Mouse (Mus musculus): ENCODE results near the gene Cntn1. TPM values are rescaled to one million over a fixed set of nuclear protein-coding genes. Genes with fewer than 3 reads are reported as not detected.

Gene Cntn1
- polyA plus RNA-seq (2012; fragmentation: generic; extraction: Trizol), result not detected
- long read RNA-seq, experiment 1, result 0 reads
- long read RNA-seq, experiment 2, result 0 reads

DNA sequence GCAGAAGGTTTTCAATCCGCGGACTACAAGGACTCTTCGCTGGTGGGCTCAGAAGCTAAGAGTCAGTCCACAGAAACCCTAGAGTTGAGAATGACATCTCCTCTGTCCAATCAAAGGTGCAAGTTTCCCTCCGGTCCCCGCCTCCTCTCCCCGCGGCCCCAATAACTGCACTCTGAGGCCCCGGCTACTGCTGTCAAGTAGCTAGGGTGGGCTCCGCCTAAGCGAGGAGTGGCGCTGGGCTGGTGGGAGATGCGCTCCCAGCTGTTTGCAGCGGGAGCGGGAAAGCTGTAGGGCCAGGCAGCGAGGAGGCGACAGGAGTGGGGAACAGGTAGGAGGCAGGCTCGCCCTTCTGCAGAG lies at the start of gene Cntn1:
TSS of gene Cntn1 (plus strand) at position 170 of the 357 bp plus-strand sequence.
- Histone ChIP-seq H3K27me3 (ENCODE audit: control insufficient read depth, insufficient read depth, insufficient read length) (peaks cover 9% of the 10 kb centered on the region), H3K4me3 (ENCODE audit: insufficient read depth, poor library complexity, severe bottlenecking) (no peak within 1 kb of the TSS), H3ac (ENCODE audit: control insufficient read depth, insufficient read length, low read depth) (no peak within 1 kb of the TSS), H3K36me3 (ENCODE audit: control insufficient read depth, insufficient read depth) (no peaks in the 10 kb centered on the region), H3K79me2 (ENCODE audit: control insufficient read depth, insufficient read depth) (no peaks in the 10 kb centered on the region), H3K79me3 (ENCODE audit: low read depth) (no peaks in the 10 kb centered on the region)
- TF ChIP-seq FOSL1 (IDR thresholded peaks at IDR 0.05; ENCODE audit: insufficient read depth, low read length, poor library complexity, severe bottlenecking) (no peak), USF1 (IDR thresholded peaks at IDR 0.05; ENCODE audit: low read depth) (no peak), MYOG (IDR thresholded peaks at IDR 0.05; ENCODE audit: control insufficient read depth, extremely low read depth, insufficient read length) (no peak), MAX (IDR thresholded peaks at IDR 0.05) (no peak), CEBPB (IDR thresholded peaks at IDR 0.05; ENCODE audit: low read depth) (no peak), MYOD1 (IDR thresholded peaks at IDR 0.05; ENCODE audit: control insufficient read depth, insufficient read length, low read depth) (no peak), CTCF (IDR thresholded peaks at IDR 0.05; ENCODE audit: control insufficient read depth, insufficient read depth, insufficient read length) (no peak)

DNA sequence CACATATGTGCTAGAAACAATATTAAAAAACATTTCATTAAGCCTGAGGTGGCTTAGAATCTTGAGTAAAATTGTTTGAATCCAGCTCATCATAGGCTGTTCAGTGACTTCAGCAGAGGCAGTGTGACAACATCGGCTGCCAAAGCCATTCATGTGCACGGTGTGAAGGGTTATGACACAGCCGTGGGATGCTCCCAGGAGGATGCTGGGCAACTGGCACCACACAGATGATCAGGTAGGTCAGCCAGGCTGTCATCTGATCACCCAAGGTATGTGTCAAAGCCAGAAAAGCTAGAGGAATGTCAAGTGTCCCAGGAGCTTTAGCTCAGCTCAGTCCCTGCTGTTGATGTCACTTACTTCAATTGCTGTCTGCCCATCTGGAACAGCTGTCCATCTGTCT lies 49.5 kb upstream of the Cntn1 start:
- Histone ChIP-seq H3K79me3 (ENCODE audit: low read depth) (no peaks in the 10 kb centered on the region), H3K36me3 (ENCODE audit: control insufficient read depth, insufficient read depth) (no peaks in the 10 kb centered on the region), H3K79me2 (ENCODE audit: control insufficient read depth, insufficient read depth) (no peaks in the 10 kb centered on the region), H3K27me3 (ENCODE audit: control insufficient read depth, insufficient read depth, insufficient read length) (no peaks in the 10 kb centered on the region), H3K4me3 (ENCODE audit: insufficient read depth, poor library complexity, severe bottlenecking) (no peak overlapping the region), H3ac (ENCODE audit: control insufficient read depth, insufficient read length, low read depth) (no peak overlapping the region)
- TF ChIP-seq MAX (IDR thresholded peaks at IDR 0.05), result no peak
- TF ChIP-seq CTCF (IDR thresholded peaks at IDR 0.05; ENCODE audit: control insufficient read depth, insufficient read depth, insufficient read length), result no peak
- TF ChIP-seq CEBPB (IDR thresholded peaks at IDR 0.05; ENCODE audit: low read depth), result no peak
- TF ChIP-seq FOSL1 (IDR thresholded peaks at IDR 0.05; ENCODE audit: insufficient read depth, low read length, poor library complexity, severe bottlenecking), result no peak
- no peak for TF ChIP-seq MYOG (IDR thresholded peaks at IDR 0.05; ENCODE audit: control insufficient read depth, extremely low read depth, insufficient read length)
- TF ChIP-seq MYOD1 (IDR thresholded peaks at IDR 0.05; ENCODE audit: control insufficient read depth, insufficient read length, low read depth), result no peak

DNA sequence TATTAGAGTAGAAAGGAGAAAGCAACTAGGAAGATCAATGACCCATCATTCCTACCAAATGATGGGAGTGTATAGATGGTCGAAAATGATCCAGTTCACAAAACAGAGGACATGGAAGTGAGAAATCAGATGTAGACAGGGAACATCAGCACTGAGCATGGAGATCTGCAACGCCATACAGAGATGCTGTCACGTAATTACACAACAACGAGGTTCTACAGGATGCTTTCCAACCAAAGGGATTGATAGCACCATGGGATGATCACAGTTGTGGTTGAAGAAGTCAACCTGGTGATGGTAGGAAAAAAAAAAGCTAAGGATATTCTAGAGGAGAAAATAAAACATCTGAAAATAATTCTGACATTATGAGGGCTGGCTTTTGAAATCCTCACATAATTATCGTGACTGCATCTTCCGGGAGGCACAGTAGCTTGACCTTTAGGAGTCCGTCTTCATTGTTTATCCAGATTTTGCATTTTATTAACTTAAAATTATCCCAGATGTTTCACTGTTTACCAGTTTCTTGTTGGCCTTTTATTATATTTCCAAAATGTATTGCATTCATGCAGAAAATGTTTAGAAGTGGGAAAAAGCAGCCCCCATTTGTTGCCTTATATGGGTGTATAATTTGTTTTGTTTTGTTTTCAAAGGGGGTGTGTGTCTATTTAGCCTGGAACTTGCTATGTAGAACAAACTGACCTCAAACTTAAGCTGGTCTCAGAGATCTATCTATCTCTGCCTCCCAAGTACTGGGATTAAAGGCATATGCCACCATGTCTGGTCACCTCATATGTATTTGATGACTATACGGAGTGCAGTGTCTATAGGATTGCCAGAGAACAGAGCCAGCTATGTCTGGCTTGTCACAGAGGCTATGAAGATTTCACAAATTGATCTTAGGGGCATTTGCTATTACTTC lies 38.5 kb upstream of the Cntn1 start:
- Histone ChIP-seq H3K79me2 (ENCODE audit: control insufficient read depth, insufficient read depth) (no peaks in the 10 kb centered on the region), H3K36me3 (ENCODE audit: control insufficient read depth, insufficient read depth) (no peaks in the 10 kb centered on the region), H3K27me3 (ENCODE audit: control insufficient read depth, insufficient read depth, insufficient read length) (no peaks in the 10 kb centered on the region), H3K79me3 (ENCODE audit: low read depth) (no peaks in the 10 kb centered on the region), H3K4me3 (ENCODE audit: insufficient read depth, poor library complexity, severe bottlenecking) (no peak overlapping the region), H3ac (ENCODE audit: control insufficient read depth, insufficient read length, low read depth) (no peak overlapping the region)
- no peak for TF ChIP-seq MYOG (IDR thresholded peaks at IDR 0.05; ENCODE audit: control insufficient read depth, extremely low read depth, insufficient read length)
- TF ChIP-seq MYOD1 (IDR thresholded peaks at IDR 0.05; ENCODE audit: control insufficient read depth, insufficient read length, low read depth), result no peak
- no peak for TF ChIP-seq MAX (IDR thresholded peaks at IDR 0.05)

DNA sequence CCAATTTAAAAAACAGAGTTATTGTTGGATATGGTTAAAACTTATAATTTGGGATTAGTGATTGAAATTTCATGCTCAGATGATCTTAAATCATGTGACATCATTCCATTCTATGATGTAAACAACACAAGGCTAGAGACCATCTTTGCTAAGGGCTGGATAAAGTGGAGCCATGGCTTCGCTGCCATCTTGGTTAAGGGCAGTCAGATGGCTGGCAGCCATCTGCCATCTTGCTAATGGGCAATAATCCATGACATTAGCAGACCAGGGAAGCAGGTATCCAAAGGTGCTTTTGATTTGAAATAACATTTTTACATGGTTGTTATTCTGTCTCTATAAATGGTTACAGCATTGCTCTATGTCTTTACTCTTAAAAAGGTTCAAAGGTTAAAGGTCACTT lies 16.9 kb upstream of the Cntn1 start:
- no peaks in the 10 kb centered on the region for H3K27me3 ChIP-seq (ENCODE audit: control insufficient read depth, insufficient read depth, insufficient read length)
- TF ChIP-seq MAX (IDR thresholded peaks at IDR 0.05) (no peak), CEBPB (IDR thresholded peaks at IDR 0.05; ENCODE audit: low read depth) (no peak), FOSL1 (IDR thresholded peaks at IDR 0.05; ENCODE audit: insufficient read depth, low read length, poor library complexity, severe bottlenecking) (no peak), CTCF (IDR thresholded peaks at IDR 0.05; ENCODE audit: control insufficient read depth, insufficient read depth, insufficient read length) (no peak), MYOG (IDR thresholded peaks at IDR 0.05; ENCODE audit: control insufficient read depth, extremely low read depth, insufficient read length) (no peak), MYOD1 (IDR thresholded peaks at IDR 0.05; ENCODE audit: control insufficient read depth, insufficient read length, low read depth) (no peak), USF1 (IDR thresholded peaks at IDR 0.05; ENCODE audit: low read depth) (no peak)
- H3K4me3 ChIP-seq (ENCODE audit: insufficient read depth, poor library complexity, severe bottlenecking), result no peak overlapping the region
- H3ac ChIP-seq (ENCODE audit: control insufficient read depth, insufficient read length, low read depth), result no peak overlapping the region
- H3K79me2 ChIP-seq (ENCODE audit: control insufficient read depth, insufficient read depth), result no peaks in the 10 kb centered on the region
- H3K36me3 ChIP-seq (ENCODE audit: control insufficient read depth, insufficient read depth), result no peaks in the 10 kb centered on the region
- no peaks in the 10 kb centered on the region for H3K79me3 ChIP-seq (ENCODE audit: low read depth)

DNA sequence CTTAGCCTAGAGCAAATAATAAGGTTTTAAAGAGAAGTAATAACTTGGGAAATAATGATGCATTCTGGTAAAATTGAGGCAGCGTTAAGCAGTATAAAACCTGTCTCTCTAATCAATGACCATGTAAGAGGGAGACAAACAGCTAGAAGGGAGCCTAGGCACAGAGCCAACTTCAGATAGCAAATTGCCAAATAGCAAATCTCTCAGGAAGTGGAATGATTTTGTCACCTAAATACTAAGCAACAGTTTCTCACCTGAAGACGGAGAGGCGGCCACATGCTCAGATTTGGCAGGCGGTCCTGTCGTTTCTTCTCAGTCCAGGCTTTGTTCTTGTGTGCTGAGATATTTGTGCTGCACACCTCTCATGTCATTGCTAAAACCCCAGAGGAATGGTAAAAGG lies 8.4 kb upstream of the Cntn1 start:
- no peak overlapping the region for H3ac ChIP-seq (ENCODE audit: control insufficient read depth, insufficient read length, low read depth)
- no peak for TF ChIP-seq MYOD1 (IDR thresholded peaks at IDR 0.05; ENCODE audit: control insufficient read depth, insufficient read length, low read depth)
- TF ChIP-seq CTCF (IDR thresholded peaks at IDR 0.05; ENCODE audit: control insufficient read depth, insufficient read depth, insufficient read length), result no peak
- TF ChIP-seq CEBPB (IDR thresholded peaks at IDR 0.05; ENCODE audit: low read depth), result no peak
- TF ChIP-seq MAX (IDR thresholded peaks at IDR 0.05), result no peak
- TF ChIP-seq FOSL1 (IDR thresholded peaks at IDR 0.05; ENCODE audit: insufficient read depth, low read length, poor library complexity, severe bottlenecking), result no peak
- no peak for TF ChIP-seq MYOG (IDR thresholded peaks at IDR 0.05; ENCODE audit: control insufficient read depth, extremely low read depth, insufficient read length)
- TF ChIP-seq USF1 (IDR thresholded peaks at IDR 0.05; ENCODE audit: low read depth), result no peak
- no peaks in the 10 kb centered on the region for H3K36me3 ChIP-seq (ENCODE audit: control insufficient read depth, insufficient read depth)
- no peaks in the 10 kb centered on the region for H3K27me3 ChIP-seq (ENCODE audit: control insufficient read depth, insufficient read depth, insufficient read length)
- H3K79me3 ChIP-seq (ENCODE audit: low read depth), result no peaks in the 10 kb centered on the region
- H3K79me2 ChIP-seq (ENCODE audit: control insufficient read depth, insufficient read depth), result no peaks in the 10 kb centered on the region
- no peak overlapping the region for H3K4me3 ChIP-seq (ENCODE audit: insufficient read depth, poor library complexity, severe bottlenecking)
